Mouse (Mus musculus) heart, embryonic 16.5 days (tissue): ENCODE measurements at regions not wholly inside any gene's neighbourhood (a gene's known extent, or its start where the extent isn't known, plus 50 kb on each side); places are given as distances from the start of the nearest gene placed in this dataset.

Experiments used
- ATAC-seq: fragments of 200-750 bp; cut with Nextera tagmentation; replicated peaks from 2 replicates; pipeline ENCODE4 v1.8.0; 2017; ENCODE audit warnings: moderate number of reproducible peaks; ENCODE audit not compliant: insufficient read depth, low FRiP score; ENCODE audit errors: extremely low read depth
- H3K27ac ChIP-seq: fragments of 300-500 bp; sonication (generic); 2 replicates; pipeline ENCODE4 v1.5.1; 2014; ENCODE audit warnings: mild to moderate bottlenecking, low read length, control low read depth, moderate library complexity
- H3K27me3 ChIP-seq: fragments of 300-500 bp; sonication (generic); 2 replicates; pipeline ENCODE4 v1.6.1; 2014; ENCODE audit warnings: low read length, mixed read lengths; ENCODE audit not compliant: control insufficient read depth, insufficient read depth
- H3K36me3 ChIP-seq: fragments of 300-500 bp; sonication (generic); 2 replicates; pipeline ENCODE4 v1.6.1; 2014; ENCODE audit not compliant: control insufficient read depth, insufficient read depth
- H3K4me1 ChIP-seq: fragments of 300-500 bp; sonication (generic); 2 replicates; pipeline ENCODE4 v1.6.1; 2014; ENCODE audit warnings: low read length, mixed read lengths; ENCODE audit not compliant: control insufficient read depth, insufficient read depth
- H3K4me2 ChIP-seq: fragments of 300-500 bp; sonication (generic); 2 replicates; pipeline ENCODE4 v1.6.1; 2014; ENCODE audit warnings: low read depth, mild to moderate bottlenecking, control low read depth, low read length
- H3K4me3 ChIP-seq: fragments of 300-500 bp; sonication (generic); 2 replicates; pipeline ENCODE4 v1.5.1; 2014; ENCODE audit warnings: mild to moderate bottlenecking, control low read depth, low read length
- H3K9ac ChIP-seq: fragments of 300-500 bp; sonication (generic); 2 replicates; pipeline ENCODE4 v1.6.1; 2014; ENCODE audit warnings: low read length, control low read depth
- H3K9me3 ChIP-seq: fragments of 300-500 bp; sonication (generic); replicated peaks from 2 replicates; pipeline ENCODE4 v1.6.1; 2016; ENCODE audit warnings: low read length; ENCODE audit not compliant: control insufficient read depth
- WGBS: fragments of 180-500 bp; shearing (Covaris S2); extraction: QIAGEN DNeasy Blood & Tissue Kit; methylation state at CpG from one replicate; pipeline ENCODE4 v1.1.7; 2014; 5-methylcytosine and 5-hydroxymethylcytosine counted together

- no peak overlapping the region for H3K27ac ChIP-seq
- ATAC-seq, result no peak
- no peak overlapping the region for H3K4me3 ChIP-seq
- H3K9ac ChIP-seq, result no peak overlapping the region
- no peak overlapping the region for H3K4me2 ChIP-seq
- H3K9me3 ChIP-seq, result no peaks in the 10 kb centered on the region
- 67% methylated on average over 1 of the region's 1 CpGs for WGBS
- H3K4me1 ChIP-seq, result no peaks in the 10 kb centered on the region
- no peaks in the 10 kb centered on the region for H3K27me3 ChIP-seq
- no peaks in the 10 kb centered on the region for H3K36me3 ChIP-seq
Measured at GRCm38 (mm10) chr15:62399381-62399780, 1445.6 kb downstream of the Gsdmc2 start.

GRCm38 (mm10) chr15:62397009-62397408, 1448.0 kb downstream of the Gsdmc2 start:
- no peaks in the 10 kb centered on the region for H3K36me3 ChIP-seq
- no peak overlapping the region for H3K4me3 ChIP-seq
- 60% methylated on average over 7 of the region's 7 CpGs for WGBS
- H3K9ac ChIP-seq, result no peak overlapping the region
- H3K9me3 ChIP-seq, result no peaks in the 10 kb centered on the region
- H3K27me3 ChIP-seq, result no peaks in the 10 kb centered on the region
- no peaks in the 10 kb centered on the region for H3K4me1 ChIP-seq
- H3K27ac ChIP-seq, result no peak overlapping the region
- no peak overlapping the region for H3K4me2 ChIP-seq
- ATAC-seq, result no peak

GRCm38 (mm10) chr15:62395377-62395776, 1449.6 kb downstream of the Gsdmc2 start:
- Histone ChIP-seq H3K27ac (no peak overlapping the region), H3K9me3 (no peaks in the 10 kb centered on the region), H3K27me3 (no peaks in the 10 kb centered on the region), H3K9ac (no peak overlapping the region), H3K4me1 (no peaks in the 10 kb centered on the region), H3K36me3 (no peaks in the 10 kb centered on the region), H3K4me2 (no peak overlapping the region), H3K4me3 (no peak overlapping the region)
- WGBS, result 82% methylated on average over 2 of the region's 2 CpGs
- no peak for ATAC-seq

DNA sequence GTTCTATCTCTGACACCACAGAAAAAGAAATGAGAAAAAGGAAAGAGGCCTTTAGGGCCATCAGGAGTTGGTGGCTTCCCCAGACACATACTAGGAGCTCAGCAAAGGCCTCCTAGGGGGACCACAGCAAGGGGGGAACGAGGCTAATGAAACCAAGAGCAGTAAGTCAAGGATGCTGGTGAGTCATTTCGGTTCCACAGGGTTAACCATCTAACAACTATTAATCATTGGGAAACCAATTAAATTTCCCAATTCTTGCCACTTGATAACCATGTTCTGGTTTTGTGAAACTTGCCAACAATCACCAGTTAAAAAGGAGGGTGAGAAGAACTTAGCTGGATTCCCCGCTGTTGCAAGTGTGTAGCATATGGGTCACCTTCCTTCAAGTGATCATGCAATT, 1451.6 kb downstream of the Gsdmc2 start:
- Histone ChIP-seq H3K36me3 (no peaks in the 10 kb centered on the region), H3K27ac (no peak overlapping the region), H3K4me2 (no peak overlapping the region), H3K9me3 (no peaks in the 10 kb centered on the region), H3K4me3 (no peak overlapping the region), H3K9ac (no peak overlapping the region), H3K4me1 (no peaks in the 10 kb centered on the region), H3K27me3 (no peaks in the 10 kb centered on the region)
- WGBS, result 88% methylated on average over 3 of the region's 3 CpGs
- ATAC-seq, result no peak

DNA sequence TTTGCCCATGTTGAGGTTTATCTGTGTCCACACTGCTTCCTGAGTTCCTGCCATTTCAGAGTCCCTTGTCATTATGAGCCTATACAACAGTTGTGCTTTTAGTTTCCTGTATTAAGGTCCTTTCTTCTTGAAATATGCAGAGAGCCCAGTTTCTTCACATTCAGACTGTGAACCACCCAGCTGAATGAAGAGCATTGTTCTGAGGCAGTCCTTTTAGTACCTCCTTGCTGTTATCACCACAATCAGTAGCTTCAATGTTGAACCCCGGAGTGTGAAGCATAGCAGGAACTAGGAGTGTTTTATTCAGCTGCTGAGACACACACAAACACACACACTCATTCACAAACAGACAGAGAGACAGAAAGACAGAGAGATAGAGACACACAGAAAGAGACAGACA, 1452.1 kb downstream of the Gsdmc2 start:
- H3K9ac ChIP-seq, result no peak overlapping the region
- H3K4me3 ChIP-seq, result no peak overlapping the region
- WGBS, result 55% methylated on average over 1 of the region's 1 CpGs
- no peak for ATAC-seq
- H3K27me3 ChIP-seq, result no peaks in the 10 kb centered on the region
- H3K27ac ChIP-seq, result no peak overlapping the region
- no peaks in the 10 kb centered on the region for H3K36me3 ChIP-seq
- H3K9me3 ChIP-seq, result no peaks in the 10 kb centered on the region
- H3K4me1 ChIP-seq, result no peaks in the 10 kb centered on the region
- no peak overlapping the region for H3K4me2 ChIP-seq

- Histone ChIP-seq H3K27ac (no peak overlapping the region), H3K9ac (no peak overlapping the region), H3K36me3 (no peaks in the 10 kb centered on the region), H3K9me3 (no peaks in the 10 kb centered on the region), H3K4me2 (no peak overlapping the region), H3K4me1 (no peaks in the 10 kb centered on the region), H3K4me3 (no peak overlapping the region), H3K27me3 (no peaks in the 10 kb centered on the region)
- 49% methylated on average over 3 of the region's 3 CpGs for WGBS
- ATAC-seq, result no peak
Measured at GRCm38 (mm10) chr15:62392381-62392780, 1452.6 kb downstream of the Gsdmc2 start.

DNA sequence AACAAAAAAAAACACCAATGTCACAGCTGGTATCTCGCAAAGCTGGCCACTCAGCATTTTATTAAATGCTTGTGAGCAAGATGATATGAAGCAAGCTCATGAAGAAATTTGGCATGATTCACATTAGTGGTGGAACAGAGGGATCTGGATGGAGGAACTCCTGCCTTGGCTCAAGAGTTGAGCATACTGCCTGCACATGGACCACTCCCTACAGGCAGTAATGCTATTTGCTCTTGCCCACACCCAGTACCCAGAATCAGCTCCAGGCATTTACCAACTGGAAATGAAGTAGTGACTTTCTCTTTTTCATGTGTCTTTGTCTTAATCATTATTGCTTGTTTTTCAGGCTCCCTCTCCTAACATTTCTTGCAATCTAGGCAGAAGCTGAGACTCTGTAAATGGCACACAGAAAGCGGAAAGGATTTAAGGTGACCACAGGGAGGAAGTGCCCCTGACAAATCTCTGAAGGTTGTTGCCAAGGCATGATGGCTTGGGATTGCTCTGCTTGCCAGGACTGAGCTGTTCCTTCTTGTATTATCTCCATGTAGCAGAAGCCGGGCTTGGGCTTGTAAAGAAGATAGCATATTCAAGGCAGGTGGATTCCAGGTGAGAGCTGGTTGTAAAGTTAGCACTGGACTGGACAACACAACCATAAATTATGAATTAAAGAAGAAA, 1455.4 kb downstream of the Gsdmc2 start:
- Histone ChIP-seq H3K27me3 (no peaks in the 10 kb centered on the region), H3K9ac (no peak overlapping the region), H3K4me2 (no peak overlapping the region), H3K27ac (no peak overlapping the region), H3K4me3 (no peak overlapping the region), H3K4me1 (no peaks in the 10 kb centered on the region), H3K9me3 (no peaks in the 10 kb centered on the region), H3K36me3 (no peaks in the 10 kb centered on the region)
- WGBS, result 83% methylated on average over 3 of the region's 3 CpGs
- no peak for ATAC-seq

- WGBS, result 74% methylated on average over 2 of the region's 2 CpGs
- no peaks in the 10 kb centered on the region for H3K36me3 ChIP-seq
Measured at GRCm38 (mm10) chr15:62382233-62382632, 1459.4 kb upstream of the A1bg start.

DNA sequence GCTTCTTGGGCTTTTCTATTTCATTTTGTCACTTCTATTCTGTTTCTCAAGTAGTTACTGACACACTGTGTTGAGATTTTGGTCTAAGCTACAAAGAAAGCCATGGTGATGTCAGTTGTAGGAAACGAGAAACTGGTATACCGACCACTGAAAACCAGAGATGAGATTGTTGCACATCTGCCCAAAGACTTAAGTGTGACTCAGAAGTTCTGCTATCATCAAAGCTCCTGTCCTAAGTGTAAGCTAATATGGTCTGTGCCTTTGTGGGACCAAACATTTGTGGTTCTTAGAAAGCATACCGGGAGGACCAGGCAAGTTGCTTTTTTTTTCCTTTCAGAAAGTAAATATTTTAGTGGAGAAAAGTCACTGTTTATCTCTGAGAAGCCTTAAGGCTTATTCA, 1451.8 kb upstream of the A1bg start:
- Histone ChIP-seq H3K27me3 (no peaks in the 10 kb centered on the region), H3K27ac (no peak overlapping the region), H3K4me3 (no peak overlapping the region), H3K4me2 (no peak overlapping the region), H3K4me1 (no peaks in the 10 kb centered on the region), H3K9me3 (no peaks in the 10 kb centered on the region), H3K36me3 (no peaks in the 10 kb centered on the region), H3K9ac (no peak overlapping the region)
- 71% methylated on average over 3 of the region's 3 CpGs for whole genome bisulfite sequencing
- ATAC-seq, result no peak

More at GRCm38 (mm10) chr15:62382233-62382632, 1459.4 kb upstream of the A1bg start:
- H3K9ac ChIP-seq, result no peak overlapping the region
- no peak overlapping the region for H3K27ac ChIP-seq
- H3K4me2 ChIP-seq, result no peak overlapping the region
- ATAC-seq, result no peak
- no peaks in the 10 kb centered on the region for H3K4me1 ChIP-seq
- no peaks in the 10 kb centered on the region for H3K27me3 ChIP-seq
- H3K9me3 ChIP-seq, result peaks cover 3% of the 10 kb centered on the region; the same call in 1 of the 2 replicates
- H3K4me3 ChIP-seq, result no peak overlapping the region
